In genomic region chr3:45368952-45369351, GRCm38 (mm10) we compare ENCODE assay signal across 22 mouse cellular contexts. TPM values are rescaled to one million over a fixed set of nuclear protein-coding genes. Genes with fewer than 3 reads are reported as not detected.
A peak's percentile ranks its signal among the peaks of the same experiment; 100 is the strongest.
DNase-seq lines count a peak whose midpoint lies in the region; ATAC-seq and TF ChIP-seq lines count a peak whose summit lies in the region.
"Had no signal": no experiment of that assay in that cellular context is flagged by ENCODE, and none has a peak within 500 bp of the region (broad histone marks: within the 10 kb centered on the region; RNA-seq: fewer than 3 reads in every experiment).

No protein-coding gene starts in this region.

- no peaks in the 10 kb centered on the region for H3K9me3 ChIP-seq in hindbrain, postnatal 0 days (ENCODE audit: low read length)
- no peaks in the 10 kb centered on the region for H3K9me3 ChIP-seq in hindbrain, embryonic 13.5 days
- H3K9me3 ChIP-seq in MEL (replicated peaks; ENCODE audit: insufficient read depth, low read length): no peaks in the 10 kb centered on the region
- no peaks in the 10 kb centered on the region for H3K9me3 ChIP-seq in liver, postnatal 0 days (ENCODE audit: low read length)
- H3K9me3 ChIP-seq: hindbrain, embryonic 12.5 days had no signal

- no peak; the same call in 1 of the 2 replicates for TF ChIP-seq RAD21 in MEL (IDR thresholded peaks at IDR 0.05; ENCODE audit: low read depth, low read length)

- ATAC-seq in hindbrain, postnatal 0 days: no peak
- ATAC-seq in hindbrain, embryonic 13.5 days (ENCODE audit: low FRiP score): no peak
- no peak for ATAC-seq in liver, postnatal 0 days
- ATAC-seq: CD4-positive, CD25-positive, alpha-beta regulatory T cell, adult 4 months; forebrain, embryonic 14.5 days; hindbrain, embryonic 16.5 days; inflammation-experienced regulatory T-cells, adult 6 months; Patski had no signal

- no peak overlapping the region for H3K9ac ChIP-seq in hindbrain, postnatal 0 days (replicated peaks; ENCODE audit: low read length)
- H3K9ac ChIP-seq in hindbrain, embryonic 13.5 days: no peak overlapping the region
- H3K9ac ChIP-seq in MEL (ENCODE audit: control insufficient read depth, low read depth, low read length, poor library complexity, severe bottlenecking): no peak overlapping the region
- no peak overlapping the region for H3K9ac ChIP-seq in liver, postnatal 0 days (replicated peaks)
- H3K9ac ChIP-seq: hindbrain, embryonic 12.5 days had no signal

- H3K4me2 ChIP-seq in hindbrain, postnatal 0 days (ENCODE audit: low read depth, low read length): no peak overlapping the region
- no peak overlapping the region for H3K4me2 ChIP-seq in hindbrain, embryonic 13.5 days
- H3K4me2 ChIP-seq in liver, postnatal 0 days (ENCODE audit: low read depth, low read length): no peak overlapping the region
- H3K4me2 ChIP-seq: heart, embryonic 11.5 days; hindbrain, embryonic 12.5 days had no signal

- no peak for DNase-seq in hindbrain, postnatal 0 days (ENCODE audit: low spot score)
- no peak for DNase-seq in layer of hippocampus, adult 2 months (ENCODE audit: low spot score in 2 of 2)
- DNase-seq in layer of hippocampus, adult 9-11 months: no peak
- DNase-seq in 416B (ENCODE audit: low read depth) (peak; percentile 6), MEL (ENCODE audit: low read depth, low spot score) (no peak)
- no peak for DNase-seq in liver, postnatal 0 days
- DNase-seq: adrenal gland, postnatal 10 days; adrenal gland, postnatal 36 days; cerebellum, adult 18-20 months; cerebellum, adult 9-10 months; cerebellum, postnatal 14 days; gastrocnemius, postnatal 14 days; heart, adult 11 months had no signal

- no peak overlapping the region for H3K4me3 ChIP-seq in hindbrain, postnatal 0 days (ENCODE audit: low read length)
- H3K4me3 ChIP-seq in hindbrain, embryonic 13.5 days: no peak overlapping the region
- H3K4me3 ChIP-seq in layer of hippocampus, adult 2 months: no peak overlapping the region
- H3K4me3 ChIP-seq in MEL (ENCODE audit: control insufficient read depth in 1 of 2, insufficient read depth in 1 of 2, low read depth in 2 of 2, low read length in 2 of 2): no peak overlapping the region
- H3K4me3 ChIP-seq in liver, postnatal 0 days (ENCODE audit: low read depth, low read length): no peak overlapping the region
- H3K4me3 ChIP-seq: hindbrain, embryonic 12.5 days had no signal

- 56% methylated on average over 1 of the region's 1 CpGs for WGBS in hindbrain, postnatal 0 days
- WGBS in hindbrain, embryonic 13.5 days: 65% methylated on average over 1 of the region's 1 CpGs
- WGBS in liver, postnatal 0 days (ENCODE audit: insufficient replicate concordance): 41% methylated on average over 1 of the region's 1 CpGs

- H3K36me3 ChIP-seq in hindbrain, postnatal 0 days (ENCODE audit: insufficient read depth, low read length): no peaks in the 10 kb centered on the region
- H3K36me3 ChIP-seq in hindbrain, embryonic 13.5 days: no peaks in the 10 kb centered on the region
- no peaks in the 10 kb centered on the region for H3K36me3 ChIP-seq in MEL (ENCODE audit: control insufficient read depth in 1 of 2, insufficient read depth in 2 of 2, low read length in 2 of 2)
- no peaks in the 10 kb centered on the region for H3K36me3 ChIP-seq in liver, postnatal 0 days (replicated peaks; ENCODE audit: insufficient read depth, low read length)
- H3K36me3 ChIP-seq: hindbrain, embryonic 12.5 days had no signal

- H3K4me1 ChIP-seq in hindbrain, postnatal 0 days (ENCODE audit: insufficient read depth, low read length): no peaks in the 10 kb centered on the region
- no peaks in the 10 kb centered on the region for H3K4me1 ChIP-seq in hindbrain, embryonic 13.5 days (replicated peaks)
- no peaks in the 10 kb centered on the region for H3K4me1 ChIP-seq in MEL (ENCODE audit: control insufficient read depth in 1 of 2, insufficient read depth in 2 of 2, low read length in 2 of 2)
- H3K4me1 ChIP-seq in liver, postnatal 0 days (ENCODE audit: insufficient read depth): no peaks in the 10 kb centered on the region
- H3K4me1 ChIP-seq: hindbrain, embryonic 12.5 days had no signal

- no peak for TF ChIP-seq EP300 in MEL (IDR thresholded peaks at IDR 0.05; ENCODE audit: low read depth in 1 of 2, low read length in 2 of 2)
- TF ChIP-seq EP300 in liver, postnatal 0 days (IDR thresholded peaks at IDR 0.05; ENCODE audit: low read depth): no peak

- no peak for TF ChIP-seq POLR2A in MEL (IDR thresholded peaks at IDR 0.05; ENCODE audit: control insufficient read depth in 1 of 2, insufficient read depth in 1 of 2, low read depth in 1 of 2, low read length in 2 of 2, poor library complexity in 1 of 2)

- no peak overlapping the region for H3K27ac ChIP-seq in hindbrain, postnatal 0 days
- H3K27ac ChIP-seq in hindbrain, embryonic 13.5 days: no peak overlapping the region
- no peak overlapping the region for H3K27ac ChIP-seq in layer of hippocampus, adult 2 months
- no peak overlapping the region for H3K27ac ChIP-seq in MEL (ENCODE audit: control insufficient read depth, low read depth, low read length)
- no peak overlapping the region for H3K27ac ChIP-seq in liver, postnatal 0 days (ENCODE audit: low read depth)
- H3K27ac ChIP-seq: hindbrain, embryonic 12.5 days had no signal

- no peaks in the 10 kb centered on the region for H3K27me3 ChIP-seq in hindbrain, postnatal 0 days (ENCODE audit: insufficient read depth, low read length)
- no peaks in the 10 kb centered on the region for H3K27me3 ChIP-seq in hindbrain, embryonic 13.5 days
- no peaks in the 10 kb centered on the region for H3K27me3 ChIP-seq in MEL (ENCODE audit: control insufficient read depth in 1 of 2, insufficient read depth in 2 of 2, low read length in 2 of 2)
- no peaks in the 10 kb centered on the region for H3K27me3 ChIP-seq in liver, postnatal 0 days (ENCODE audit: insufficient read depth, low read length)
- H3K27me3 ChIP-seq: hindbrain, embryonic 12.5 days had no signal

- no peaks in the 10 kb centered on the region for H3K79me2 ChIP-seq in MEL (ENCODE audit: control insufficient read depth, insufficient read depth, low read length, poor library complexity)

- peak; percentile 53 for TF ChIP-seq CTCF in hindbrain, postnatal 0 days (IDR thresholded peaks at IDR 0.05; ENCODE audit: low read depth)
- peak; percentile 75 for TF ChIP-seq CTCF in layer of hippocampus, adult 2 months (conservative IDR thresholded peaks at IDR 0.05)
- no peak; a peak in 1 of 6 replicates for TF ChIP-seq CTCF in MEL (IDR thresholded peaks at IDR 0.05 in 2 of 3, conservative IDR thresholded peaks at IDR 0.05 in 1 of 3; ENCODE audit: control insufficient read depth in 1 of 3, insufficient read depth in 1 of 3, low read depth in 2 of 3, low read length in 3 of 3, poor library complexity in 1 of 3, severe bottlenecking in 1 of 3)
- TF ChIP-seq CTCF in liver, postnatal 0 days (IDR thresholded peaks at IDR 0.05; ENCODE audit: low read depth): no peak

TF ChIP-seq in MEL, 35 proteins besides CTCF, POLR2A, EP300 and RAD21:
- no peak for TF ChIP-seq MYB (IDR thresholded peaks at IDR 0.05; ENCODE audit: low read depth, low read length)
- TF ChIP-seq ZC3H11A (IDR thresholded peaks at IDR 0.05; ENCODE audit: low read depth, low read length): peak; percentile 18; the same call in 1 of the 2 replicates

RNA-seq across cellular contexts. Expression of gene Pcdh10, which starts 9.2 kb away (rescaled TPM):
- 134 and 136 TPM in 2 replicates for total RNA-seq in hindbrain, postnatal 0 days (2014; rRNA removed)
- 19.6 and 21.4 TPM in 2 replicates for polyA plus RNA-seq in hindbrain, postnatal 0 days (2015; fragmentation: Nextera tagmentation; extraction: Ambion mirVana)
- 14.2 and 16.1 TPM in 2 replicates for polyA plus RNA-seq in hindbrain, embryonic 13.5 days (2015; fragmentation: Nextera tagmentation; extraction: Ambion mirVana)
- 10 to 100 TPM; 91.9 to 92.5 TPM for total RNA-seq in layer of hippocampus, adult 2 months (2021)
- total RNA-seq in MEL (2012; rRNA removed): not detected in 2 replicates
- polyA plus RNA-seq in MEL (2012; ENCODE audit: insufficient read depth in 1 of 2, insufficient read length in 2 of 2, low read depth in 1 of 2, low replicate concordance in 2 of 2, missing spikeins in 1 of 2): not detected
- not detected in 2 replicates for polyA plus RNA-seq in liver, postnatal 0 days (2015; fragmentation: Nextera tagmentation; extraction: Ambion mirVana)
- polyA plus RNA-seq: CD4-positive, CD25-positive, alpha-beta regulatory T cell, adult 4 months; heart, postnatal 0 days had no signal

Comparison
In these comparisons a context has a peak if more than half of its experiments do, and no peak if none do; other contexts are left out.
1. CTCF ChIP-seq: peak in hindbrain, postnatal 0 days (single experiment) and layer of hippocampus, adult 2 months (single experiment); none in MEL (0 of 3) and liver, postnatal 0 days (single experiment).
2. RNA of gene Pcdh10, which starts 9.2 kb away (polyA plus RNA-seq): 19.6 to 21.4 TPM in hindbrain, postnatal 0 days and 14.2 to 16.1 TPM in hindbrain, embryonic 13.5 days; not detected in MEL and not detected in liver, postnatal 0 days; every median in the first group is over 10 times any median in the second.